Mouse (Mus musculus) urinary bladder, postnatal 25 days (tissue): Measurements from ENCODE around the gene Rab23.
"Not testable (repeated sequence)": the region's sequence is repeated elsewhere in the genome, so short reads cannot be mapped to it uniquely, and the experiment has no call there.

Source experiments
- DNase-seq: peaks from one replicate; pipeline ENCODE4 v3.0.0; 2022; ENCODE audit warnings: low spot score

The Rab23 gene

GRCm38 (mm10) chr1:33733044-33733443 lies 13.4 kb downstream of the Rab23 start:
- DNase-seq, result no peak

- DNase-seq, result no peak
Measured at GRCm38 (mm10) chr1:33734001-33734685, 14.5 kb downstream of the Rab23 start.

- no peak for DNase-seq
Measured at GRCm38 (mm10) chr1:33738281-33738680, 18.6 kb downstream of the Rab23 start.

GRCm38 (mm10) chr1:33738681-33739278 lies 19.1 kb downstream of the Rab23 start:
- no peak for DNase-seq

- peak; percentile 84 for DNase-seq
Measured at GRCm38 (mm10) chr1:33739302-33739701, 19.6 kb downstream of the Rab23 start.

- no peak for DNase-seq
Measured at GRCm38 (mm10) chr1:33742903-33743302, 23.2 kb downstream of the Rab23 start.

GRCm38 (mm10) chr1:33744815-33745214 lies 25.1 kb downstream of the Rab23 start:
- DNase-seq, result not testable (repeated sequence)

- DNase-seq, result no peak
Measured at GRCm38 (mm10) chr1:33745901-33746300, 26.2 kb downstream of the Rab23 start.

- no peak for DNase-seq
Measured at GRCm38 (mm10) chr1:33749109-33749508, 29.4 kb downstream of the Rab23 start.

- DNase-seq, result not testable (repeated sequence)
Measured at GRCm38 (mm10) chr1:33749709-33750108, 30.0 kb downstream of the Rab23 start.

- DNase-seq, result no peak
Measured at GRCm38 (mm10) chr1:33751283-33751682, 31.6 kb downstream of the Rab23 start.

- no peak for DNase-seq
Measured at GRCm38 (mm10) chr1:33754089-33754488, 34.4 kb downstream of the Rab23 start.

GRCm38 (mm10) chr1:33754965-33755735 lies 35.5 kb downstream of the Rab23 start:
- DNase-seq, result no peak

- DNase-seq, result no peak
Measured at GRCm38 (mm10) chr1:33755799-33756198, 36.1 kb downstream of the Rab23 start.

GRCm38 (mm10) chr1:33756258-33757032 lies 36.8 kb downstream of the Rab23 start:
- DNase-seq, result no peak

GRCm38 (mm10) chr1:33757033-33757413 lies 37.3 kb downstream of the Rab23 start:
- no peak for DNase-seq

- peak; percentile 65 for DNase-seq
Measured at GRCm38 (mm10) chr1:33757491-33758041, 37.9 kb downstream of the Rab23 start, which contains the start of gene Bag2. Bag2 (minus strand) TSS chr1:33757795.

- DNase-seq, result no peak
Measured at GRCm38 (mm10) chr1:33758488-33758887, 38.8 kb downstream of the Rab23 start.

GRCm38 (mm10) chr1:33763826-33764225 lies 44.1 kb downstream of the Rab23 start:
- DNase-seq, result no peak

GRCm38 (mm10) chr1:33765468-33766080 lies 45.9 kb downstream of the Rab23 start:
- no peak for DNase-seq
